Mouse (Mus musculus): ENCODE results near the gene Mybpc3. TPM values are rescaled to one million over a fixed set of nuclear protein-coding genes. Genes with fewer than 3 reads are reported as not detected.

The Mybpc3 gene
- polyA plus RNA-seq, 1 experiment from 2014 or later = 0.47 TPM

- ATAC-seq (ENCODE audit: insufficient read depth) (no peak), DNase-seq (no peak)
- TF ChIP-seq CTCF (IDR thresholded peaks at IDR 0.05; ENCODE audit: low read depth) = no peak
- Histone ChIP-seq H3K9ac (no peak overlapping the region), H3K9me3 (ENCODE audit: low read depth, low read length) (no peaks in the 10 kb centered on the region), H3K36me3 (ENCODE audit: insufficient read depth) (no peaks in the 10 kb centered on the region), H3K27ac (ENCODE audit: low read depth) (no peak overlapping the region), H3K4me2 (no peak overlapping the region), H3K4me1 (ENCODE audit: insufficient read depth) (no peaks in the 10 kb centered on the region), H3K4me3 (ENCODE audit: low read depth, low read length) (no peak overlapping the region), H3K27me3 (ENCODE audit: insufficient read depth, low read length) (no peaks in the 10 kb centered on the region)
- WGBS = 73% methylated on average over 9 of the region's 9 CpGs
Measured at GRCm38 (mm10) chr2:91088987-91089386, 29.0 kb upstream of the Mybpc3 start.

- ATAC-seq (ENCODE audit: insufficient read depth) (no peak), DNase-seq (no peak)
- Histone ChIP-seq H3K9ac (no peak overlapping the region), H3K4me2 (no peak overlapping the region), H3K9me3 (ENCODE audit: low read depth, low read length) (no peaks in the 10 kb centered on the region), H3K4me1 (ENCODE audit: insufficient read depth) (no peaks in the 10 kb centered on the region), H3K36me3 (ENCODE audit: insufficient read depth) (no peaks in the 10 kb centered on the region), H3K27me3 (ENCODE audit: insufficient read depth, low read length) (no peaks in the 10 kb centered on the region), H3K27ac (ENCODE audit: low read depth) (no peak overlapping the region), H3K4me3 (ENCODE audit: low read depth, low read length) (no peak overlapping the region)
- WGBS = 72% methylated on average over 6 of the region's 6 CpGs
- TF ChIP-seq CTCF (IDR thresholded peaks at IDR 0.05; ENCODE audit: low read depth) = no peak
Measured at GRCm38 (mm10) chr2:91090208-91090607, 27.7 kb upstream of the Mybpc3 start.

GRCm38 (mm10) chr2:91090827-91091226 is 27.1 kb upstream of the Mybpc3 start:
- DNase-seq = no peak
- no peak overlapping the region for H3K4me3 ChIP-seq (ENCODE audit: low read depth, low read length)
- no peaks in the 10 kb centered on the region for H3K36me3 ChIP-seq (ENCODE audit: insufficient read depth)
- 67% methylated on average over 6 of the region's 6 CpGs for WGBS
- no peaks in the 10 kb centered on the region for H3K9me3 ChIP-seq (ENCODE audit: low read depth, low read length)
- H3K4me2 ChIP-seq = no peak overlapping the region
- no peak for ATAC-seq (ENCODE audit: insufficient read depth)
- H3K27ac ChIP-seq (ENCODE audit: low read depth) = no peak overlapping the region
- H3K27me3 ChIP-seq (ENCODE audit: insufficient read depth, low read length) = no peaks in the 10 kb centered on the region
- H3K4me1 ChIP-seq (ENCODE audit: insufficient read depth) = no peaks in the 10 kb centered on the region
- no peak for TF ChIP-seq CTCF (IDR thresholded peaks at IDR 0.05; ENCODE audit: low read depth)
- no peak overlapping the region for H3K9ac ChIP-seq

GRCm38 (mm10) chr2:91096524-91096923 is 21.4 kb upstream of the Mybpc3 start:
- H3K36me3 ChIP-seq (ENCODE audit: insufficient read depth) = no peaks in the 10 kb centered on the region
- no peak overlapping the region for H3K9ac ChIP-seq
- H3K27ac ChIP-seq (ENCODE audit: low read depth) = no peak overlapping the region
- no peak for TF ChIP-seq CTCF (IDR thresholded peaks at IDR 0.05; ENCODE audit: low read depth)
- no peaks in the 10 kb centered on the region for H3K9me3 ChIP-seq (ENCODE audit: low read depth, low read length)
- H3K27me3 ChIP-seq (ENCODE audit: insufficient read depth, low read length) = no peaks in the 10 kb centered on the region
- no peaks in the 10 kb centered on the region for H3K4me1 ChIP-seq (ENCODE audit: insufficient read depth)
- WGBS = 66% methylated on average over 14 of the region's 14 CpGs
- no peak overlapping the region for H3K4me3 ChIP-seq (ENCODE audit: low read depth, low read length)
- no peak overlapping the region for H3K4me2 ChIP-seq
- peak; percentile 11 for DNase-seq
- ATAC-seq (ENCODE audit: insufficient read depth) = no peak

GRCm38 (mm10) chr2:91097015-91097414 is 20.9 kb upstream of the Mybpc3 start:
- Histone ChIP-seq H3K4me3 (ENCODE audit: low read depth, low read length) (no peak overlapping the region), H3K4me1 (ENCODE audit: insufficient read depth) (no peaks in the 10 kb centered on the region), H3K27ac (ENCODE audit: low read depth) (no peak overlapping the region), H3K9ac (no peak overlapping the region; the same call in 1 of the 2 replicates), H3K27me3 (ENCODE audit: insufficient read depth, low read length) (no peaks in the 10 kb centered on the region), H3K4me2 (no peak overlapping the region), H3K9me3 (ENCODE audit: low read depth, low read length) (no peaks in the 10 kb centered on the region), H3K36me3 (ENCODE audit: insufficient read depth) (no peaks in the 10 kb centered on the region)
- DNase-seq (no peak), ATAC-seq (ENCODE audit: insufficient read depth) (no peak)
- TF ChIP-seq CTCF (IDR thresholded peaks at IDR 0.05; ENCODE audit: low read depth) = no peak
- WGBS = 75% methylated on average over 10 of the region's 10 CpGs

- H3K4me2 ChIP-seq = no peak overlapping the region
- DNase-seq (no peak), ATAC-seq (ENCODE audit: insufficient read depth) (no peak)
- no peak overlapping the region for H3K9ac ChIP-seq
- 79% methylated on average over 2 of the region's 2 CpGs for WGBS
- TF ChIP-seq CTCF (IDR thresholded peaks at IDR 0.05; ENCODE audit: low read depth) = no peak
- no peaks in the 10 kb centered on the region for H3K27me3 ChIP-seq (ENCODE audit: insufficient read depth, low read length)
- no peak overlapping the region for H3K27ac ChIP-seq (ENCODE audit: low read depth)
- no peaks in the 10 kb centered on the region for H3K36me3 ChIP-seq (ENCODE audit: insufficient read depth)
- H3K4me1 ChIP-seq (ENCODE audit: insufficient read depth) = no peaks in the 10 kb centered on the region
- H3K9me3 ChIP-seq (ENCODE audit: low read depth, low read length) = no peaks in the 10 kb centered on the region
- no peak overlapping the region for H3K4me3 ChIP-seq (ENCODE audit: low read depth, low read length)
Measured at GRCm38 (mm10) chr2:91098156-91098555, 19.8 kb upstream of the Mybpc3 start.

- Histone ChIP-seq H3K4me2 (no peak overlapping the region), H3K27ac (ENCODE audit: low read depth) (no peak overlapping the region), H3K9ac (no peak overlapping the region), H3K27me3 (ENCODE audit: insufficient read depth, low read length) (no peaks in the 10 kb centered on the region), H3K36me3 (ENCODE audit: insufficient read depth) (no peaks in the 10 kb centered on the region), H3K9me3 (ENCODE audit: low read depth, low read length) (no peaks in the 10 kb centered on the region), H3K4me3 (ENCODE audit: low read depth, low read length) (no peak overlapping the region), H3K4me1 (ENCODE audit: insufficient read depth) (no peaks in the 10 kb centered on the region)
- WGBS = 6% methylated on average over 7 of the region's 7 CpGs
- DNase-seq (peak; percentile 96), ATAC-seq (ENCODE audit: insufficient read depth) (peak; percentile 87)
- TF ChIP-seq CTCF (IDR thresholded peaks at IDR 0.05; ENCODE audit: low read depth) = peak; percentile 96
Measured at GRCm38 (mm10) chr2:91101124-91101740, 16.7 kb upstream of the Mybpc3 start.
